Mouse (Mus musculus) olfactory bulb, adult 2 months (tissue): ENCODE measurements around the gene Olfr102.

Experiments
- CTCF ChIP-seq: fragments of 200-500 bp; IDR thresholded peaks from 2 replicates; pipeline ENCODE4 v1.5.1; 2012; ENCODE audit warnings: low read depth, mild to moderate bottlenecking, low read length, moderate library complexity; ENCODE audit not compliant: insufficient read depth
- POLR2A ChIP-seq: fragments of 200-500 bp; IDR thresholded peaks from 2 replicates; pipeline ENCODE4 v1.6.1; 2012; ENCODE audit warnings: mild to moderate bottlenecking, low read depth, low read length, moderate library complexity; ENCODE audit not compliant: insufficient read depth

DNA sequence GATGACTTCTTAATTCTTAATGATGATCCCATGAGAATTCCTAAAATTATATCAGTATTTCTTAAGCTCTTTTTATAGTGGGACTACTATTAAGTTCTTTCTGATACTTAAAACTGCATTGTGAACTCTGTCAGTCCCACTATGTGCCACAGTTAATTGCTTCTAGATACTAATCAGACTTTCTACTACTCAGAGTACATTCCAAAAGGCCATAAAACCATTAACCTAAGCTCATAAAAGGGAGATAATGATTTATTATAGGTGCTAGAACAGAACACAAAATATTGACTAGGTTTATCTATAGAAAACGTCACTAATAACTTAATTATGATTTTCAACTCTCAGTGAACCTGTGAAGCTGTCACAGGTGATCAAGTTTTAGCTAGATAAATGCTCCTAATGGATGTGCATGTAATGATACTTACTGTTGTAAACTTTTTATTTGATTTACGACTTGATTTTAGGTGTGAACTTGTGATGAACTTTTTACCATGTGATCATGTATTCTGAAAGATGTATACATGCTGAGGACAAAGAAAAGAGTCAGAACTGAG lies 6.6 kb downstream of the Olfr102 start:
- no peak for TF ChIP-seq CTCF
- no peak for TF ChIP-seq POLR2A
